Mouse (Mus musculus) MEL (cell line): ENCODE measurements at regions not wholly inside any gene's neighbourhood (a gene's known extent, or its start where the extent isn't known, plus 50 kb on each side); places are given as distances from the start of the nearest gene placed in this dataset.

Experiments used
- DNase-seq: peaks from one replicate; pipeline ENCODE4 v3.0.0; 2011; ENCODE audit warnings: low read depth, low spot score
- H3K27ac ChIP-seq: 2 replicates; pipeline ENCODE4 v1.5.1; 2012; ENCODE audit warnings: low read depth, mild to moderate bottlenecking, control low read depth, low read length, moderate library complexity; ENCODE audit not compliant: control insufficient read depth
- H3K27me3 ChIP-seq, 2 experiments: fragments of 150-350 bp in 1 of 2; sonication (generic) in 1 of 2; 2 replicates each; pipeline ENCODE4 v1.6.1; 2012; ENCODE audit warnings: low read length in 2 of 2, mild to moderate bottlenecking in 2 of 2, improper control_type of control experiment in 1 of 2, moderate library complexity in 1 of 2; ENCODE audit not compliant: insufficient read depth in 2 of 2, control insufficient read depth in 1 of 2
- H3K36me3 ChIP-seq, 2 experiments: 2 replicates each; pipeline ENCODE4 v1.6.1; 2012 to 2014; ENCODE audit warnings: low read length in 2 of 2, improper control_type of control experiment in 1 of 2, inconsistent platforms in 1 of 2, mild to moderate bottlenecking in 1 of 2; ENCODE audit not compliant: insufficient read depth in 2 of 2, control insufficient read depth in 1 of 2
- H3K4me1 ChIP-seq, 2 experiments: fragments of 150-350 bp in 1 of 2; sonication (generic) in 1 of 2; 2 replicates each; pipeline ENCODE4 v1.6.1; 2012; ENCODE audit warnings: low read length in 2 of 2, improper control_type of control experiment in 1 of 2, mild to moderate bottlenecking in 1 of 2; ENCODE audit not compliant: insufficient read depth in 2 of 2, control insufficient read depth in 1 of 2
- H3K4me3 ChIP-seq, 2 experiments: fragments of 150-350 bp in 1 of 2; sonication (generic) in 1 of 2; 2 replicates each; pipeline ENCODE4 v1.5.1; 2012; ENCODE audit warnings: low read depth in 2 of 2, low read length in 2 of 2, mild to moderate bottlenecking in 2 of 2, moderate library complexity in 2 of 2, control low read depth in 1 of 2, improper control_type of control experiment in 1 of 2; ENCODE audit not compliant: control insufficient read depth in 1 of 2, insufficient read depth in 1 of 2
- H3K79me2 ChIP-seq: 2 replicates; pipeline ENCODE4 v1.6.1; 2012; ENCODE audit warnings: mild to moderate bottlenecking, low read length, moderate library complexity; ENCODE audit not compliant: control insufficient read depth, poor library complexity, insufficient read depth
- H3K9ac ChIP-seq: 2 replicates; pipeline ENCODE4 v1.6.1; 2012; ENCODE audit warnings: low read depth, mild to moderate bottlenecking, control low read depth, low read length, moderate library complexity; ENCODE audit not compliant: control insufficient read depth, poor library complexity, severe bottlenecking
- H3K9me3 ChIP-seq: fragments of 150-350 bp; sonication (generic); replicated peaks from 2 replicates; pipeline ENCODE4 v1.6.1; 2012; ENCODE audit warnings: mild to moderate bottlenecking, low read length, improper control_type of control experiment, moderate library complexity; ENCODE audit not compliant: insufficient read depth
- CHD2 ChIP-seq: IDR thresholded peaks from 2 replicates; pipeline ENCODE4 v1.6.1; 2011; ENCODE audit warnings: low read length, improper control_type of control experiment
- CTCF ChIP-seq, 3 experiments: IDR thresholded peaks in 2 of 3; conservative IDR thresholded peaks in 1 of 3; 2 replicates each; pipeline ENCODE4 v1.5.1; 2011 to 2012; ENCODE audit warnings: low read length in 3 of 3, low read depth in 2 of 3, mild to moderate bottlenecking in 2 of 3, improper control_type of control experiment in 1 of 3, inconsistent platforms in 1 of 3, mixed read lengths in 1 of 3, moderate library complexity in 1 of 3; ENCODE audit not compliant: control insufficient read depth in 1 of 3, insufficient read depth in 1 of 3, poor library complexity in 1 of 3, severe bottlenecking in 1 of 3
- ELF1 ChIP-seq: IDR thresholded peaks from 2 replicates; pipeline ENCODE4 v1.6.1; 2014; ENCODE audit warnings: low read depth, mild to moderate bottlenecking, inconsistent platforms, low read length, improper control_type of control experiment, moderate library complexity
- ETS1 ChIP-seq: IDR thresholded peaks from 2 replicates; pipeline ENCODE4 v1.6.1; 2012; ENCODE audit warnings: low read depth, mild to moderate bottlenecking, inconsistent platforms, low read length, improper control_type of control experiment, moderate library complexity
- GABPA ChIP-seq: IDR thresholded peaks from 2 replicates; pipeline ENCODE4 v1.6.1; 2012; ENCODE audit warnings: low read depth, mild to moderate bottlenecking, inconsistent platforms, low read length, improper control_type of control experiment, moderate library complexity
- KAT2A ChIP-seq: conservative IDR thresholded peaks from 2 replicates; pipeline ENCODE4 v1.6.1; 2012; ENCODE audit warnings: low read depth, low read length, improper control_type of control experiment, inconsistent platforms
- MAX ChIP-seq: IDR thresholded peaks from 2 replicates; pipeline ENCODE4 v1.6.1; 2011; ENCODE audit warnings: low read length, improper control_type of control experiment
- MAZ ChIP-seq: IDR thresholded peaks from 2 replicates; pipeline ENCODE4 v1.6.1; 2012; ENCODE audit warnings: low read depth, mild to moderate bottlenecking, inconsistent platforms, low read length, improper control_type of control experiment
- MEF2A ChIP-seq: IDR thresholded peaks from 2 replicates; pipeline ENCODE4 v1.6.1; 2014; ENCODE audit warnings: low read depth, mild to moderate bottlenecking, inconsistent platforms, low read length, improper control_type of control experiment; ENCODE audit not compliant: poor library complexity, insufficient replicate concordance, severe bottlenecking; ENCODE audit errors: extremely low read depth
- MXI1 ChIP-seq: IDR thresholded peaks from 2 replicates; pipeline ENCODE4 v1.6.1; 2011; ENCODE audit warnings: mild to moderate bottlenecking, low read depth, low read length, improper control_type of control experiment
- NELFE ChIP-seq: IDR thresholded peaks from 2 replicates; pipeline ENCODE4 v1.6.1; 2011; ENCODE audit warnings: low read depth, low read length, improper control_type of control experiment
- NRF1 ChIP-seq: IDR thresholded peaks from 2 replicates; pipeline ENCODE4 v1.6.1; 2014; ENCODE audit warnings: low read depth, mild to moderate bottlenecking, inconsistent platforms, low read length, improper control_type of control experiment, moderate library complexity; ENCODE audit not compliant: poor library complexity, insufficient read depth, severe bottlenecking
- SMC3 ChIP-seq: IDR thresholded peaks from 2 replicates; pipeline ENCODE4 v1.6.1; 2011; ENCODE audit warnings: low read depth, low read length, improper control_type of control experiment
- TBP ChIP-seq: IDR thresholded peaks from 2 replicates; pipeline ENCODE4 v1.8.0; 2011; ENCODE audit warnings: low read depth, low read length, improper control_type of control experiment
- TCF12 ChIP-seq: IDR thresholded peaks from 2 replicates; pipeline ENCODE4 v1.6.1; 2014; ENCODE audit warnings: low read depth, mild to moderate bottlenecking, inconsistent platforms, low read length, improper control_type of control experiment, moderate library complexity
- USF1 ChIP-seq: IDR thresholded peaks from 2 replicates; pipeline ENCODE4 v1.6.1; 2014; ENCODE audit warnings: low read depth, mild to moderate bottlenecking, inconsistent platforms, low read length, improper control_type of control experiment, moderate library complexity
- ZNF384 ChIP-seq: IDR thresholded peaks from 2 replicates; pipeline ENCODE4 v1.6.1; 2012; ENCODE audit warnings: low read depth, mild to moderate bottlenecking, inconsistent platforms, low read length, improper control_type of control experiment

DNA sequence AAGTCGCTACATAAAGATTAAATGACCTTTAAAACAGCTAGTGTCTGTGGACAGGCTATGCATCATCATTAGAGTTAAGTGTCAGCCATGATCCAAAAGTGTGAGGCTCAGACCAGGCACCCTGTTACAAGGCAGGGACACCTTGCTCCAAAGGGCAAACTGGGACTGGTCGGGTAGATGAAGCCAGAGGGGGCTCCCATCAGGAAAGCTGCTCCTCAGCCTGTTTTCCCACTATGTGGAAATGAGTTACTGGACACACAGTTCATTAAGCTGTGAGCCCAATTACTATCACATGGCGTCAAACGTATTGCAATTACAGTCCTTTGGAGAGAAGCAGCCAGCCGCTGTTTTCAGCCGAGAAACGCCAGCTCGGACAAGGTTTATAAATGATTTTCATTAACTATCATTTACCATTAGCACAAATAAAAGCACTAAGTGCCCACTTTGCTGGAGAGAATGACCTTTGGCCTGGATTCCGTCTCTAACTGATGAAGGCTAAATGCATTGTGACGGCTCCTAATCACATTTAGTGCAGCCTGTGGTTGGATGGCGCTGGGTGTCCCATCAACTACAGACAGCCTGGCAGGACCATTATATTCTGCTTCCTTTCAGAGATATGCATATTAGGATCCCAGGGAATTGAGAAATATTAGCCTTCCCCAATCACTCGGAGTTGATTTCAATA, 203.5 kb upstream of the Azi2 start:
- Histone ChIP-seq H3K4me3 (no peak overlapping the region), H3K36me3 (no peaks in the 10 kb centered on the region), H3K4me1 (no peaks in the 10 kb centered on the region), H3K79me2 (no peaks in the 10 kb centered on the region), H3K9me3 (no peaks in the 10 kb centered on the region), H3K27ac (no peak overlapping the region), H3K27me3 (no peaks in the 10 kb centered on the region), H3K9ac (no peak overlapping the region)
- TF ChIP-seq TBP (no peak), ELF1 (no peak), KAT2A (no peak), ETS1 (no peak), CHD2 (no peak), TCF12 (no peak), GABPA (no peak), SMC3 (no peak), MAX (no peak), NRF1 (no peak), ZNF384 (no peak), CTCF (IDR thresholded peaks at IDR 0.05 in 2 of 3, conservative IDR thresholded peaks at IDR 0.05 in 1 of 3; ENCODE audit: control insufficient read depth in 1 of 3, insufficient read depth in 1 of 3, low read depth in 2 of 3, low read length in 3 of 3, poor library complexity in 1 of 3, severe bottlenecking in 1 of 3) (no peak), MXI1 (no peak)
- no peak for DNase-seq

DNA sequence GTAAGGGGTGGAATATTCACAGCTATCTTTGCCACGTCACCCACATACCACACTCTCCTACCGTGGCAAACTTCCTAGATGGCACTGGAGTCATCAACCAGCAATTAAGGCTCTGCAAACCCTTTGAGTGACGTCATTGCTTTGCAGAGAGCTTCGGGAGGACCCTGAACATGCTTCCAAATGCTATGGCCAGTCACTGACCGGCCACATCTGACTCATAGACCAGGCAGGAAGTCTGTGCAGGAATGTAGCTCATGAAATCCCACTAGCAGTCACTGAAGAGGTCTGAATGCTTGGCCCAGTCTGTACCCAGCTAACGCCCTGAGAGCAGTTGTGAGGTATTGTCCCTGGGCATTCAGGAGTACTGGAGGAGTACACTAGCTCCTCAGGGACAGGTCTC, 203.9 kb upstream of the Rbms3 start:
- no peak overlapping the region for H3K9ac ChIP-seq
- no peaks in the 10 kb centered on the region for H3K9me3 ChIP-seq

DNA sequence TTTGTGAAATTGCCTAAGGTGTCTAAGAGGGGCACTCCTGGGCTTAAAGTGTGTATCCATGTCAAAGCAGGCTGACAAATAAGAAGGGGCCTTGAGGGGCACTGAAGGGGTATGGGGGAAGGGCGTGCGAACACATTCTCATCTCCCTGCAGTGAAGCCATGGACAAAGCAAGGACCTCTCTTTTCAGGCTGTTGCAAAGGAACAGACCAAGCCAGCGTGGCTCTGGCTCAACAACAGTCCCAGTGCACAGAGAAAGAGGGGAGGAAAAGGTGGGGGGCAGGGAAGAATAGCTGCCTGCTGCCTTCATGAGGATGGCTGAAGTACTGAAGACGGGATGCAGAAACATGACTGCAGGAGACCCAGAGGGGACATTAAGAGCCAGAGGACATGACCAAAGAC, 184.9 kb upstream of the Rbms3 start:
- H3K9me3 ChIP-seq = no peaks in the 10 kb centered on the region
- no peaks in the 10 kb centered on the region for H3K79me2 ChIP-seq
- no peak overlapping the region for H3K4me3 ChIP-seq
- no peaks in the 10 kb centered on the region for H3K27me3 ChIP-seq
- no peaks in the 10 kb centered on the region for H3K4me1 ChIP-seq
- TF ChIP-seq USF1 (no peak), TBP (no peak), NRF1 (no peak), MAZ (no peak), MEF2A (no peak)
- H3K36me3 ChIP-seq = no peaks in the 10 kb centered on the region
- no peak overlapping the region for H3K27ac ChIP-seq
- DNase-seq = no peak
- H3K9ac ChIP-seq = no peak overlapping the region

More for the DNA sequence above, 203.9 kb upstream of the Rbms3 start:
- TF ChIP-seq NELFE = no peak
- Histone ChIP-seq H3K36me3 (no peaks in the 10 kb centered on the region), H3K27ac (no peak overlapping the region), H3K4me1 (no peaks in the 10 kb centered on the region), H3K4me3 (no peak overlapping the region), H3K79me2 (no peaks in the 10 kb centered on the region), H3K27me3 (no peaks in the 10 kb centered on the region)
- DNase-seq = no peak
